Mouse (Mus musculus): ENCODE results near the gene Clcnkb. TPM values are rescaled to one million over a fixed set of nuclear protein-coding genes. Genes with fewer than 3 reads are reported as not detected.
A peak's percentile ranks its signal among the peaks of the same experiment; 100 is the strongest.

Gene Clcnkb
- 1 to 10 TPM in 1 of 2 experiments, under 1 TPM in 1; 0.38 to 1.0 TPM for total RNA-seq (2021)

GRCm38 (mm10) chr4:141415924-141416323, at the start of gene Clcnkb:
Gene Clcnkb (minus strand): TSS chr4:141416014.
- intact Hi-C loops (cut with DNase I), result no loop called here
- no peak for DNase-seq

- intact Hi-C loops (cut with DNase I), result no loop called here
- no peak for DNase-seq
Observed at GRCm38 (mm10) chr4:141464722-141465121, 48.9 kb upstream of the Clcnkb start.

DNA sequence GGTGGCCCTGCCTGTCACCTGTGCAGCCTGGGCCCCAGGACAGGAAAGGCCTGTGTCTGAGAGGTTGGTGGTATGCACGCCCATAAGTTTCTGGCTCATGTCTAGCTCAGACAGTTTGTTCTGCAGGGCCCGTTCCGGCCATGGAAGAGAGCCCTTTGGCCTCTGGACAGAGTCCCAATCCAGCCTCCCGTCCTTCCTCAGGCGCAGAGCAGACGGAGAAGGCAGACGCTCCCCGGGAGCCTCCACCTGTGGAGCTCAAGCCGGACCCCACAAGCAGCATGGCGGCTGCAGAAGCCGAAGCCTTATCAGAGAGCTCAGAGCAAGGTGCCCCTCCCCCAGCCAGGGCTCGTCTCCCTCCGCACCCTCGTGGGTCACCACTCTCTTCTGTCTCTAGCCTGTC, 47.7 kb upstream of the Clcnkb start:
- DNase-seq, result no peak
- intact Hi-C loops (cut with DNase I), result no loop called here

DNA sequence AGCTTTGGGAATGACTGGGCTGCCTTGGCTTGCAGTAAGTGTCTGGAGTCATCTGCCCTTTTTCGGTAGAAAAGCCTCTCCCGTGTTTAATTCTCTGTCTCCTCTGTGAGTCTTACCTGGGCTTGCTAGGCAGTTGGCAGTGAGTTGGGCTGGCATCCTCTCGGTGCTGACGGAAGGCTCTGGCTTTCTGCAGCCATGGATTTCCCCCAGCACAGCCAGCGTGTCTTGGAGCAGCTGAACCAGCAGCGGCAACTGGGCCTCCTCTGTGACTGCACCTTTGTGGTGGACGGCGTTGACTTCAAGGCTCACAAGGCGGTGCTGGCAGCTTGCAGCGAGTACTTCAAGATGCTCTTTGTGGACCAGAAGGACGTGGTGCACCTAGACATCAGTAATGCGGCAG, 45.8 kb upstream of the Clcnkb start:
- intact Hi-C loops (cut with DNase I), result no loop called here
- no peak for DNase-seq

- intact Hi-C loops (cut with DNase I), result no loop called here
- DNase-seq, result no peak
Observed at GRCm38 (mm10) chr4:141461088-141461487, 45.3 kb upstream of the Clcnkb start.

DNA sequence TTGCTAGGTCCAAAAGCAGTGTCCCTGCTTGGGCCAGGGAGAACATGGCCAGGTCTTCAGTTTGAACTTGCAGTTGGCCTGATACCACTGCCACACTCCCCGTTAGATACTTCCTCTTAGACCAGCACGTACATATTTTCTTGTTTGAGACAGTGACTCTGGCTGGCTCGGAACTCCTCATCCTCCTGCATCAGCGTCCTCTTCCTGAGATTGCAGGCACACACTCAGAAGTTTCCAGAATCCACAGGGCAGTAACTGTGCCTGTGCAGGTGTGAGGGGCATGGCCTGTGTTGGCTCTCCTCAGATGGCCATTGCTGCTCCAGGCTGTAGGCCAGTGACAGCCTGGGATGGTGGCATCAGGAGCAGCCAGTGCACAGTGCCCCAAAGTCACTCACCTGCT, 44.7 kb upstream of the Clcnkb start:
- DNase-seq, result no peak
- intact Hi-C loops (cut with DNase I), result no loop called here

DNA sequence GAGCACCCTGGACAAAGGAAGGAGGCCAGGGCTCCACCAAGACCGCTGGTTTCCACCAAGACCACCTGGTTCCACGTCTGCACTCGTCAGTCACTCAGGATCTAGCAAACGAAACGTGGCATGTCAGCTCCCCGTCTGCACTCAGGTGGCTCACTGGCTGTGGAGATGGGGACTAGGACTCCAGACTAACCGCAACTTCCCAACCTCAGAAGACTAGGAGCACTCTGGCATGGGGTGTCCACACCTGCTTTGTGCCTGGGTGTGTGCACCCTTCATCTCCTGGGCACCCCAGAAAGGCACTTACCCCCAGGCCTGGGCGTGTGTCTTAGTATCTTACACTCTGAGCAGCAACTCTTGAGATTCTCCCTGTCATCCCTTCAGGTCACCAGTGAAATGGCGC, 44.0 kb upstream of the Clcnkb start:
- DNase-seq, result no peak
- intact Hi-C loops (cut with DNase I), result loop anchor here (2.0 kb wide), 1 partner anchor 35 kb away; no protein-coding TSS in a partner anchor

- DNase-seq, result no peak
- intact Hi-C loops (cut with DNase I), result loop anchor here (2.0 kb wide), 1 partner anchor 36 kb away; no protein-coding TSS in a partner anchor
Observed at GRCm38 (mm10) chr4:141458888-141459287, 43.1 kb upstream of the Clcnkb start.

DNA sequence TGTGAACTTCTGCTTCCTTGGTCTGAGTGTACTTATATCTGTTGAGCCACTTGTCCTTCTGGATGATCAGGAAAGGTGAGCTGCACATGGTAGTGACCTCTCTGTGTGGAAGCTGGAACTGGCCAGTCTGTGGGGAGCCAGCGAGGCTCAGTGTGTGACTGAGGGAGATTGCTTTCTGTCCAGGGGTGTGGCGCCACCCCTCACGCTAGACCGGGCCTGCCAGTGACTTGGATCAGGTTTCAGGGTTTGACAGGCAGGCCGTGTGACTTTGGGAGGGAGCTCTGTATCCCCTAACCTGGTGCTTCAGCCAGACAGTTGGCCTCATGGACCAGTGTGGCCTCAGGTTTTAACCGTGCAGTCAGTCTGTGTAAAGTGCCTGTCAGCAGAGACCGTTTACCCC, 42.4 kb upstream of the Clcnkb start:
- intact Hi-C loops (cut with DNase I), result loop anchor here (2.0 kb wide), 1 partner anchor 37 kb away; no protein-coding TSS in a partner anchor
- DNase-seq, result no peak

GRCm38 (mm10) chr4:141456193-141456938, 40.6 kb upstream of the Clcnkb start:
- intact Hi-C loops (cut with DNase I), result no loop called here

GRCm38 (mm10) chr4:141455526-141455925, 39.7 kb upstream of the Clcnkb start:
- intact Hi-C loops (cut with DNase I), result no loop called here
- DNase-seq, result no peak

More at GRCm38 (mm10) chr4:141456193-141456938, 40.6 kb upstream of the Clcnkb start:
- no peak for DNase-seq

DNA sequence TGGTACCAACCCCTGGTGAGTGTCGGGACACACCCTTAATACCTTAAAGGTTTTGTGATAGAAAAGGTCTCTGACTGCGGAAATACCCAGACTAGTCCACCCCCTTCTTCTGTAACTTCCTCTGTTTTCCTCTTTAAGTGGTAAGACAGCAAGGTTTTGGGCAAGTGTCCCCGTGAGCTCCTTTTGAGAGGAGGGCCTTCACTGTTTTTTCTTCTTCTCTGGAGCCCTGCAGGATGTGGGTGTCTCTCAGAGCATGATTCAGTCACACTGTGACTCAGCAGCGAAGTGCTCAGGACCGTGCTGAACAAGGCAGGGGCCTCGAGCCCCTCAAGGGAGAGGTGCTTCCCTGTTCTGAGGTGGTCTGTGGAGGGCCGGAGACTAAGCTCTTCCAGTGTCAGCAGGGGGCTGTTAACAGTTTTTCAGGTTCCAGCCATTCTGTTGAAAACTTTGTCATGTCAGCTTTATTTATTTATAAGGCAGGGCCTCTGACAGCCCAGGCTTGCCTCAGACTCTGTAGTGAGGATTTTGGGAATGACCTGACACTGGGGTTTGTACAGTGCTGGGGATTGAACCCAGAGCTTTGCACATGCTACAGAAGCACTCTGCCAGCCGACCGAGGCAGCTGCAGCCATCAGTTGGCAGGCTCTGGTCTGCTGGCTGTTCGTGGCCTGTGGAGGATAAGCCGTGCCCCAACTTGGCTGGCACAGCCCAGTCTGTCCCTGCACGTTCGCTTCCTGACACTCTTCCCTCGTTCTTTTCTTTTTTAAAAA, 39.0 kb upstream of the Clcnkb start:
- intact Hi-C loops (cut with DNase I), result no loop called here
- no peak for DNase-seq

DNA sequence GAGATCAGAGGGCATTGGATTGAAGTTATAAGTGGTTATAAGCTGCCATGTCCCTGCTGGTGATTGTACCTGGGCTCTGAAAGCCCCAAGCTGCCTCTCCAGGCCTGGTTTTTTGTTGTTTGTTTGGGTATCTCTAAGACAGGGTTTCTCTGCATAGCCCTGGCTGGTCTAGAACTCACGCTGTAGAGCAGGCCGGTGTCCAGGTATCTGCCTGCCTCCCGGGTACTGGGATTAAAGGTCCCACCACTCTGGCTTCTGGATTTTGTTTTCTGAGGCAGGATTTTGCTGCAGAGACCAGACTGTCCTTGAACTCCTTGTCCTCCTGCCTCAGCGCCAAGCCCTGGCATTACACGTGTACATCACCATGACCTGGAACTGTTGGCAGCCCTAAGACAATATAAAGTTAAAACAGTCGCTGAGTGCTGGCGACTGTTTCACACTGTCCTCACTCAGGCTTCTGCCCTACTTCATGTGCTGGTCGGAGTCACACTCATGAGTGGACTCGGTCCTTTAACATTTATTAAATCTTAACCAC, 36.2 kb upstream of the Clcnkb start:
- no peak for DNase-seq
- intact Hi-C loops (cut with DNase I), result no loop called here

DNA sequence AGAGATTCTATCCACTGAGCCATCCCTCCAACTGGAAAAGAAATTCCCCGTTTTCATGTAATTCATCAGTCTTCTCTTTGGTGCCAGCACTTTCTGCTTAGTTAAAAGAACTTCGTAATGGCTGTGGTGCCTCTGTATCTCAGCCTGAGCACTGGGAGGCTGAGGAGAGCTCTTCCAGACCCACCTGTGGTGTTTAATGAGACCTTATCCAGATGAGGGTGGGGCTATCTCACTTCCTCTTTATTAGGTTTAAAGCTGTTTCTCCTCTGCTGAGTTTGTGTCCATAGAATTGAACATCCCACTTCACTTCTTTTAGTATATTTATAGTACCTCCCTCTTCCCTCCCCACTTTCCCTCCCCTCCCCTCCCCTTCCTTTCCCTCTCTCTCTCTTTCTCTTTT, 35.4 kb upstream of the Clcnkb start:
- DNase-seq, result no peak
- intact Hi-C loops (cut with DNase I), result no loop called here

GRCm38 (mm10) chr4:141446211-141446610, 30.4 kb upstream of the Clcnkb start:
- intact Hi-C loops (cut with DNase I), result no loop called here

GRCm38 (mm10) chr4:141445328-141445720, 29.5 kb upstream of the Clcnkb start:
- intact Hi-C loops (cut with DNase I), result no loop called here

More at GRCm38 (mm10) chr4:141446211-141446610, 30.4 kb upstream of the Clcnkb start:
- DNase-seq, result no peak

DNA sequence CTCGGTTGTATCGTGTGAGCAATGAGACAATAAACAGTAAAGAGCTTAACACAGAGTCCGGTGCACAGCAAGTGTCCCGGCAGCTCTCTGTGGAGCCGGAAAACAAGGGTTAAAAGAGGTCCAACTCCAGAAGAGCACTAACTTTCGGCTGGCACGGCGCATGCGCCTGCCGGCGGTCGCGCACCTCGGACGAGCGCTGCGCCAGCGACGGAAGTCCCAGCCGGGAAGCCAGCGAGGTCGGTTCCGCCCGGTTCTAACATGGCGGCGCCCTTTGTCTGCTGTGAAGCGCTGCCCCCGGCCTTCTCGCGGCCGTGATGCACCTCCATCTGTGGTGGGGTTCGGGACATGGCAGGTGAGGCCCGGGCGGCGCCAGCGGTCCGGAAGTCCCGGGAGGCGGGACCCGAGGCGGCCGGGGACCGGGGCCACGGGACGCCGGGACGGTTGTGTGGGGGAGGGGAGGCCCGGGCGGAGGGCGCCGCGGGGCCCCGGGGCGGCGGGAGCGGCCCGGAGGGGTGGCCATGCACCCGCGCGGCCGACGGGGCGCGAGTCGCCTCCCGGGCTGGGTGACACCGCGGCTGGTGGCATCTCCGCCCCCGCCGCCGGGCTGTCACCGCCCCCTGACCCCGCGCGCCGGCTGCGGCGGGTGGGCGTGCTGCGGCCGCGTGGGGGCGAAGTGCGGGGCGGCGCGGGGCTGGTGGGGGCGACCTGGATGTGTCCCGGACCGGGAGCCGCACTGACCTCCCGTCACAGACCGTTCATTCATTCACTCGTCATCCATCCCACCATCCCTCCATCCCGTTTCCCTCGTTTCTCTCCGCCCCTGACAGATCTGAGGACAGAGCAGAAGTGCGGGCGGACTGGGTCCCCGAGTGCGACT, 28.9 kb upstream of the Clcnkb start, which contains the start of gene Zbtb17:
TSS of gene Zbtb17 (plus strand) at position 204 of the 877 bp plus-strand sequence.
- DNase-seq, result peak; percentile 90 to 92
- intact Hi-C loops (cut with DNase I), result no loop called here

More at GRCm38 (mm10) chr4:141445328-141445720, 29.5 kb upstream of the Clcnkb start:
- DNase-seq, result no peak

DNA sequence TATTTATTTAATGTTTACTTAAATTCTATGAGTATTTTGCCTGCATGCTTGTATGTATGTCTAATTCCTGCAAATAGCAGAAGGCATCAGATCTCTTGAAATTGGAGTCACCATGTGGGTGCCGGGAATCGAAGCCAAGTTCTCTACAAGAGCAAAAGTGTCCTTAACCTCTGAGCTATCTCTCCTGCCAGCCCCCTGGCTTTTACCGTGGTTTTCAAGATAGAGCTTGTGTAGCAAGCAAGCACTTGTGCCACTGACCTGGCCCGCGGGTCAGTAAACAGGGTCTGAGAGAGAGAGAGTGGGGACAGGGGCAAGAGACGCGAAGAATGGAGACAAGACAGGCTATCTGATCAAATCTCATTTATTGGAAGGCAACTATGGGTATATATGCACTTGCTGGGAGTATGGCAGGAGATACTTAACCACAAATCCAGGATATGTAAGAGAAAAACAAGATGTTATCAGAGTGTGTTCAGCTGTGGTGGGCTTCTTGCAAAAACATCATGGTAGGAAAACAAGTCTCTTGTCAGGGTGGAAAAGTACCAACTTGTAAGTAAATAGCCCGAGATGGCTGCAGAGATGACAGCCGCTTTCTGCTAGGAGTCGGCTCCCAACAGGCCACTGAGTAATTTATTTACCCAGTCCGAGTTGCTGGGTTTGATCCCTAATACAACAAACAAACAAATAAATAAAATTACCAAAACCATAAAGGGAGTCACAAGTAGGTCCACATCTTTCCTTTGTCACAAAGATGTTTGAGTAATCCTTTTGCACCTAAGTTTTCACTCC, 28.0 kb upstream of the Clcnkb start:
- no peak for DNase-seq
- intact Hi-C loops (cut with DNase I), result no loop called here

DNA sequence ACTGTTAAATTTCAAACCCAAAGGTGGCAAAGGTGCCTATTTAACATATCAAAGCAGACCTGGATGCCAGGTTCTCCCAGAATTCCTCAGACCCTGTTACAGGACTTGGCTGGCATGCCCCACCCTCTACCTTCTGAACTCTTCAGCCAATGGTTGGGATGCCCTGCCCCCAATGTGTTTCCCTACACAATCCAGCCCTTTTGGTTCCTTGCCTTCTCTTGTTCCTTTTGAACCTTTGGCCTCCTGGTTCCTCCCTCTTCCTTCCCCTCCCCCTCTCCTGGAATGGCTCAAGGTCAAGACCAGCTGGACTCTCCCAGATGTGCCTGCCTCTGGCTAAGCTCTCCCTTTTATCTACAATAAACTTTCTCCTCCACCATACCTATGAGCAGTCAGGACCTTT, 25.1 kb upstream of the Clcnkb start:
- intact Hi-C loops (cut with DNase I), result no loop called here
- no peak for DNase-seq

Data from heart, postnatal 36 days (tissue).